Mouse (Mus musculus): ENCODE measurements around the gene Mbd3l1. TPM values are rescaled to one million over a fixed set of nuclear protein-coding genes. Genes with fewer than 3 reads are reported as not detected.

Gene Mbd3l1
- polyA plus RNA-seq (2017; shearing (Covaris generic)) = not detected

DNA sequence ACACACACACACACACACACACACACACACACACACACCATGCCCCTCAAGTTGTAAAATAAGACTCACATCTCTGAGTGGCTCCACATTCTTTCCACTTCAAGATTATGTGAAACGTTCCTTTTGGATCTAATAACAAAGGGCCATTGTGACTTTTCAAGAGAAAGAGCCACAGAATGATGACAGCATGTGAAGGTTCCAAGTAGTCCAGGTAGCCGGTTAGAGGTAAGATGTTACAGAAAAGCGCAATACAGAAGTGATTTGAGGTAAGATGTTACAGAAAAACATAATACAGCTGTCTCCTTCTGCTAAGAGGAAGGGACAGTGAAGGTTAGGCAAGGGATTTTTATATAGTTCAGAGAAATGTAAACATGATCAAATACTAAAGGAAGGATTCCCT lies at the start of gene Mbd3l1, which contains the start of gene Zfp558:
TSS of gene Mbd3l1 (plus strand) at position 192 of the 400 bp plus-strand sequence.
TSS of gene Zfp558 (minus strand) at position 101 of the 400 bp plus-strand sequence.
- no peak for ATAC-seq

GRCm38 (mm10) chr9:18430354-18430753 lies 47.8 kb upstream of the Mbd3l1 start, which contains the start of gene Mbd3l2:
Mbd3l2 (plus strand) TSS chr9:18430654.
- ATAC-seq = no peak

GRCm38 (mm10) chr9:18431687-18432086 lies 46.5 kb upstream of the Mbd3l1 start:
- no peak for ATAC-seq

GRCm38 (mm10) chr9:18456520-18456919 lies 21.6 kb upstream of the Mbd3l1 start:
- ATAC-seq = no peak

DNA sequence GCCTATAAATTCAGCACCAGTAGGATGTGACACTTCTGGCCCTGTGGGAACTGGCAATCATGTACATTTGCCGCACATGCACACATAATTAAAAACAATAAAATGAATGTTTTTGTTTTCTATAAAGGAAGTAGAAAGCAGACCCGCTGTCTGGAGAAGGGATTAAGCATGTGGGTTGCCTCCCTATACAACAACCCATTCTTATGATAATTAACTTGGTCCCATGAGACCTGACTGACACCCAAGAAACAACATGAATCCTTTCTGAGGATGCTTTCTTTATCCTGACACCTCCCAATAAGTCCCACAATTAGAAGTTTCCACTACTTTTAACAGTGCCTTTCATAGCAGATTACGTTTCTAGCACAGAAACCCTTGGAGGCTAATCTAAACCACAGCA lies 10.8 kb upstream of the Mbd3l1 start:
- ATAC-seq = no peak

DNA sequence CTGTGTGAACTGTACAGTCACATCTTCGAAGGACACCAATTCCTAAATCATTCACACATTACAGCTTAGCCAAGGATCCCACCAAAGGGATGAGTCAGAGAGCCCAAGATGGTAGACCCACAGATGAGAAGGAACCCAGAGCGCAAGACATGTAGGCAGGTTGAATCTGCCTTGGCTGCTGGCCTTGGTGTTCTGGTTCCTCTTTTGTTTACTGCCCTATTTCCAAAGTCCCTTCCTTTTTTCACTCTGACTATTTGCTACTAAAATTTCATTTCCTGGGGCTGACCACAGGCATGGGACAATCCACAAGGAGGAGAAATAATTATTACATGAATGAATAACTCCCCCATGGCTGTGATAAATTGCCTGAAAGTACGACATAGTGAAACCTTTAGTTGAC lies 10.2 kb upstream of the Mbd3l1 start:
- no peak for ATAC-seq

GRCm38 (mm10) chr9:18473324-18474128 lies 4.6 kb upstream of the Mbd3l1 start:
- ATAC-seq = peak; percentile 98

DNA sequence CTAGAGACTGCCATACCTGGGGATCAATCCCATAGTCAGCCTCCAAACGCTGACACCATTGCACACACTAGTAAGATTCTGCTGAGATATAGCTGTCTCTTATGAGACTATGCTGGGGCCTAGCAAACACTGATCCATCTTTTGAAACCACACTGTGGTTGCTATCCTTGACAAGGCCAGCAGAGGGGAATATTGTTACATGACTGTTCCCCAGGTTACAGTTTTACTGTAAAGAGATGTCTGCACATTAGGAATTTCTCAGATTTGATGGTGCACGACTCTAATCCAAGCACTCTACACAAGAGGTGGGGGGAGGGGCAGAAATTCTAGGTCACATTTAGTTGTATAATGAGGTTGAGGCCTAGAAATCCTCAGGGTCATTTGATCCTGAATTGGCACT lies 29.9 kb downstream of the Mbd3l1 start:
- no peak for ATAC-seq

Other genes with a start within 250 kb of the Mbd3l1 start
- gene Chordc1, start 186.2 kb upstream of the Mbd3l1 start, polyA plus RNA-seq (2017; shearing (Covaris generic)) = 100 to 1,000 TPM; 128 to 136 TPM
- under 1 TPM in 1 of 2 experiments, not detected in 1; 0.37 TPM for gene Naalad2, start 75.4 kb upstream of the Mbd3l1 start, polyA plus RNA-seq (2017; shearing (Covaris generic))
- gene Ubtfl1, start 73.9 kb upstream of the Mbd3l1 start, polyA plus RNA-seq (2017; shearing (Covaris generic)) = under 1 TPM in 1 of 2 experiments, not detected in 1; 0.26 TPM
- not detected for gene Mbd3l2, start 47.7 kb upstream of the Mbd3l1 start, polyA plus RNA-seq (2017; shearing (Covaris generic))
- 1 to 10 TPM; 2.8 to 5.0 TPM for gene Zfp558, start 91 bp upstream of the Mbd3l1 start, polyA plus RNA-seq (2017; shearing (Covaris generic))
- gene Muc16, start 196.2 kb downstream of the Mbd3l1 start, polyA plus RNA-seq (2017; shearing (Covaris generic)) = under 1 TPM in 1 of 2 experiments, not detected in 1; 0.07 TPM

Measured in activated CD4-positive, CD25-positive, alpha-beta regulatory T cell, adult 4 months (primary cell).